Mouse (Mus musculus) kidney, postnatal 10 days (tissue): ENCODE measurements around the gene Mfap5.
A peak's percentile ranks its signal among the peaks of the same experiment; 100 is the strongest.
"Not testable (repeated sequence)": the region's sequence is repeated elsewhere in the genome, so short reads cannot be mapped to it uniquely, and the experiment has no call there.

Experiments used
- DNase-seq: peaks from one replicate; pipeline ENCODE4 v3.0.0; 2021; ENCODE audit warnings: mixed read lengths

Gene Mfap5

DNA sequence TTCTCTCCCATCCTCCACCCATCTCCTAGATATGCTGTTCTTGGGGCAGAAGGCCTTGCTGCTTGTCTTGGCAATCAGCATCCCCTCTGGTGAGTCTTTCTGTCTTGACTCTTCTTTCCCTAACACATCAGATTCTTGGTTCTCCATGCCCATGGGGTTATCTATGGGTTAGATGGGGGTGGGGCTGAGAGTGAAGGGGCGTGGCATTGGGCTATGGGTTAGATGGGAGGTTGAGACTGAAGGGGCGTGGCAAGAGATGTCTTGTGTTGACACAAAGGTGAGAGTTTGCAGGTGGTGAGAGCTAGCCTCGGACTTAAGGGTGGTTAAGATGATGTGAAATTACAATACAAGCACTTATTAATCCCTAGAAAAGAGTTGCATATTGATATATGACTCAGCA, 8.7 kb downstream of the Mfap5 start:
- no peak for DNase-seq

DNA sequence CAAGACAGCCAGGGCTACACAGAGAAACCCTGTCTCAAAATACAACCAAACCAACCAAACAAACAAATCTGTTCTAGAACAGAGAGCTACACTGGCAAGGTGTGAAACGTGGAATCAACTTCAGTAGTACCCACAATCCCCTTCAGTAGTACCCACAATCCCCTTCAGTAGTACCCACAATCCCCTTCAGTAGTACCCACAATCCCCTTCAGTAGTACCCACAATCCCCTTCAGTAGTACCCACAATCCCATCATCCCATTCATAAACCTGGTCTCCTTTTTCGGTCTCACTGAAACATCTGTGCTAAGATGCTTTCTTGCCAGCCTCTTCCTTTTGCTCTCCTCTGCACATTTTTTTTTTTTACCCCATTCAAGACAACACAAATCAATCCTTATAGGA, 10.1 kb downstream of the Mfap5 start:
- DNase-seq = not testable (repeated sequence)

DNA sequence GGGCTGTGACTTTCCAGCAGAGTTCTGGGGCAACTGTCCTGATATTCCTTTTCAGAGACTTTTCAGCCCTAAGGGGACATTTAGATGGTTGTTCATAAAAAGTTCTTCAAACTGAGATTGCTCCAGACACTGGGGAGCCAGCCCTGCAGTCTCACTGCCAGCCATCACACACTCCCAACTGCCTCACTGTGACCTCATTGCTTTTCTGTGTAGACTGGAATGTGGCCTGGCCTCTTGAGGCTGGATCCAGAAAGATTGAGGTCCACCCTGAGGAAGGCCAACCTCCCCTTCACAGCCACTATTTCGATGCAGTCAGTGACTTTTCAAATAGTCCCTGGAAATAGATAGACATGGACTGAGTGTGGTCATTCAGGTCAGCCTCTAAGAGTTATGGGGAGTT, 12.0 kb downstream of the Mfap5 start:
- peak; percentile 17 for DNase-seq

DNA sequence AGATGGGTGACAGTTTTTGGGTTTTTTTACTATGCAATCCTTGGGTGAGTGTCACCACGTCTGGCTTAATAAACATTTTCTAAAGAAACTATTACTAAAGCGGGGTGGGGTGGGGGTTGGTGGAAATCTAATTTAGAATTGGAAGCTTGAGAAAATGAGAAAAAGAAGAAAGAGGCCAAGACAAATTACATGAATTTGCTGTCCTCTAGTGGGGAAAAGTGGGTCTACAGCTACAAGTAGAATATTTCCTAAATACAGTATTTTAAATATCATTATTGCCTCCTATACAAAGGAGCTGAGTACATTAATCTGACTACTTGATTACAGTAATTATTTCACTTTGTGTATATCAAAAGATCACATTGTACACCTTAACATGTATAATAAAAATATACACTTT, 13.7 kb downstream of the Mfap5 start:
- peak; percentile 22 for DNase-seq

DNA sequence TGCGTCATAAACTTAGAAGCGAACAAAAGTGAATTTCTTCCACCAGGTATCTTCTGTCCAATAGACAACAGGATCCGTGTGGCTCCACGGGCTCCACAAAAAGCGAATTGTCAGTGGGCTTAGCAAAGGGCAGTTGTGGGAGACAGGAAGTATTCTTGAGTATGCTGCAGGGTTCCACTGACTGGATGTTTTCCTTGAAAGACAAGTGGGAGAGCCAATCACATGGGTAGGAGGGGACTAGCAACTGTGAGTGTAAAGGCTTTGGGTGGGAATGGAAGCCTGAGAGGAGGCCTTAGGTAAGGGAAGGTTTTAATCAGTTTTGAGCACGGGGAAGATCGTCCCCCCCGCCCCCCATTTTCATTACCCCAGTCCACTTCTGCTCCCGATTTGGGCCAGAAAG, 16.9 kb downstream of the Mfap5 start:
- DNase-seq = peak; percentile 69

DNA sequence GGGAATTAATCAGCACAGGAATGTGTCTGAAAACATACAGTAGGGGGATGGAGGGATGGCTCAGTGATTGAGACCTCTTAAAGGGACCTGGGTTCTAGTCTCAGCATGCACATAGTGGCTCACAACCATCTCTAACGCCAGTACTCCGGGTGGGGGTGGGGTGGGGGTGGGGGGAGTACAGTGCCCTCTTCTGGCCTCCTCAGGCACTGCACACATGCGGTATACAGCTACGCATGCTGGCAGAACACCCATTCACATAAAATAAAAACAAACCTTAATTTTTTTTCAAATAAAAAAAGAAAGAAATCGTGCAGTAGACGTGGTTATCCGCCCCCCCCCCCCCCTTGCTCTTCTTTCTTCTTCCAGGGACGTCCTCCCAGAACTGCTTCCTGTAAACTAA, 17.6 kb downstream of the Mfap5 start:
- no peak for DNase-seq

DNA sequence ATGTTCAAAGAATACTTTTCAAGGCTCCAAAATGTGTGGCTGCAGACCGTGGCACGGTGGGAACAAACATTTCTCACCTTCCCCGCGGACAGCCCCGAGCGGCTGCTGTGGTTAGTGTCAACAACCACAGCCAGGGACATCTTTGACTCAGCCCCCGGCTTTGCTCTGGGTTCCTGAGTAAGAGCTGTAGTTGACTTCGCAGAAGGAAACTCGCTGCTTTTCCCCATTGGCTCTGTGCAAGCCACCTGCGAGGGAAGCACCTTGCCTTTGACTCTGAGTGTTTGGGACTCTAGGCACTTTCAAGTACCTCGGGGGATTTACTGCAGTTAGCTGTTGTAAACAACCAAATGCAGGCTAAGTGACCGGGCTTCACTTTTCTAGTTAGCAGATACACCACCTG, 22.0 kb downstream of the Mfap5 start:
- no peak for DNase-seq

DNA sequence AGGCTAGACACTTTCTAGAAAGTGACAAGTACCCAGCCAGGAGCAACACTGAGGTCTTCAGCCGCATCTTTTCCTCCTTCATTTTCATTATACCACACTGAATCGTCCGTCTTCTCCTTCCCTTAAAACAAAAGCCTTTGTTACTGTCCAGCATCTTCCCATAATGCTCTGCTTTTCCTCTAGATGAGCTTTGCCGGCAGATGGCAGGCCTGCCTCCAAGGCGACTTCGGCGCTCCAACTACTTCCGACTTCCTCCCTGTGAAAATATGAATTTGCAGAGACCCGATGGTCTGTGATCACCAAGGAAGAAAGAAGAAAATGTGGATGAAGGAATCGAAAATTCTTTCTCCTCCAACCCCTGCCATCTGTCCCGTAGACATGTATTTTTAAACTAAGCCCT, 22.5 kb downstream of the Mfap5 start:
- DNase-seq = no peak

DNA sequence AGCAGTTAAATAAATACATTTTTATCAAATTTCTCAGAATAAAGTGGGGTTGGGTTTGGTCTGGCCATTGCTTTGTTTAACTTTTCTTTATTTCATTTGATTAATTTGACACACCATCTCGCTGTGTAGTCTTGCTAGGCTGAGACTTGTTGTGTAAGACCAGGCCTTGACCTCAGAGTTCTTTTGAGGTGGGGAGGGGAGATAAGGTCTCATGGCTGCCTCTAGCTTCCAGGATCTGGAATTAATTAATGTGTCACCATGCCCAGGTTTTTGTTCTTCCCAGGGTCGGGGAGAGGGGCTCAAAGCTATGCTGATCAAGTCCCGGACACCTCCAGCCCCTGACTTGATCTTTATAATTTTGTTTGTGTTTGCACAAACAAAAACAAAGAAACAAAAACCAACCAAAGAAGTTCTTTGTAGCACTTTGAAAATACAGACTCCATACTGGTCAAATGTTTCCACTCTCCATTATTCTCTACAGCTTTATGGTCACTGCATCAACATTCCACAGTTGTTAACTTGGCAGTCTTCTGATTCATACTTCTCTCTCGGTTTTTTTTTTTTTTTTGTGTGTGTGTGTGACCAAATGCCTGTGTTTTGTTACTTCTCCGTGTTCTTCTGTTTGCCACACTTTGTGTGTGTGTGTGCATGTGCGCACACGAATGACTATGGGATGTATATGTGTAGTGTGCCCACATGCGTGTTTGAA, 26.0 kb downstream of the Mfap5 start:
- no peak for DNase-seq

DNA sequence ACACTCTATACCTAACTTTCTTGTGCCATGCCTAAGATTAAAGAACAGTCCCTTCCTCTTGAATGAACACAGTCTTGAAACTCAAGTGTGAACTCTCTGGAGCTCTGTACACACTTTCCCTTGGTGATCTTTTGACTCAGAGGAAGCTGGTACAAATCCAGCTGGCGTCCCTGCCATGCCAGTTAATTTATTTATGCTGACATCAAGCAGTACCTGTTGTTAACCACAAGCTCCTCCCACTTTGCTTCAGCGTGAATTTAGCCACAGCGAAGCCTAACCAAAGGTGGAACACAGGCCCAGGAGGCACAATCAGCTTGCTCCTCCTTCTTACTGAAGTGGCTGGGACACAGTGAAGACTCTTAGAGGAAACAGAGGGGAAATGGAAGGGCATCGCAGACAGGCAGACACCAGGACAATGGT, 27.2 kb downstream of the Mfap5 start:
- DNase-seq = peak; percentile 56

DNA sequence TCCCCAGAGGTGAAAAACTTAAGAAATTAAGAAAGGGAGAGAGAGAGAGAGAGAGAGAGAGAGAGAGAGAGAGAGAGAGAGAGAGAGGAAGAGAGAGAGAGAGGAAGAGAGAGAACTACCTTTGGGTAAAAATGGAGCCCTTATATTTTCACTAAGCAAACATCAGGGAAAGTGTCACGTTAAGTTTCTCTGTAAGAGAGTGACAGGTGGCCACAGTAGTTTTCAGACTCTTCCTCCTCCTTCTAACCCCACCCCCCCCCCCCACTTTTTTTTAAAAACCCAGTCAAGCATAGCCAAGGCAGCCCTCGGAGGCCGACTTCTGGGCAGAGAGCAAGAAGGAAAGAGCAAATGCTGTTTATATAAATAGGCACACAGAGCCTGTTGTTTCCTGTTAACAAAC, 28.4 kb downstream of the Mfap5 start:
- DNase-seq = no peak

DNA sequence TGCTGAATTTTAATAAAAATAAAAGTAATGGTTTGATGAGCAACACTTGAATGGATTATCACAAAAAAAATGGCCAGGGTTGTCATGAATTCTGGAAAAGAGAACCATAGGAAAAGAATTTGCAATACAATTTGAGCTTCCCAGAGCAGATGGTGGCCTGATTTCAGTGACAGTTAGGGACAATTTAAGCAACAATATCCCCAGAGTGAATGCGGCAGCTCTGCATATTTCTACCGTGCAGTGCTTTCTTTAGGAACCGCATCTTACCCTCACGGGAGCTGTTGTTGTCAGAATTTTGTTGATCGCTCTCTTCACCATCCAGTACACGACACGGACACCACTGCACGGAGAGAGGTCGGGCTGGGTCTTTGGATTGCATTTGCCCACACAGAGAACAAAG, 33.9 kb downstream of the Mfap5 start:
- no peak for DNase-seq

DNA sequence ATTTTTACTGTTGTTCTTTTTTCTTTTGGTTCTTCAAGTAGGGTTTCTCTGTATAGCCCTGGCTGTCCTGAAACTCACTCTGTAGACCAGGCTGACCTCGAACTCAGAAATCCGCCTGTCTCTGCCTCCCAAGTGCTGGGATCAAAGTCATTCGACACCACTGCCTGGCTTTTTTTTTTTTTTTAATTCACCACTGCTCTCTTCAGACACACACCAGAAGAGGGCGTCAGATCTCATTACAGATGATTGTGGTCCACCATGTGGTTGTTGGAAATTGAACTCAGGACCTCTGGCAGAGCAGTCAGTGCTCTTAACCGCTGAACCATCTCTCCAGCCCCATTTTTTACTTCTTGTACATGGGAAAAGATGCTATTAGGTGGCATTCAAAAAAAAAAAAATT, 36.8 kb downstream of the Mfap5 start:
- not testable (repeated sequence) for DNase-seq

DNA sequence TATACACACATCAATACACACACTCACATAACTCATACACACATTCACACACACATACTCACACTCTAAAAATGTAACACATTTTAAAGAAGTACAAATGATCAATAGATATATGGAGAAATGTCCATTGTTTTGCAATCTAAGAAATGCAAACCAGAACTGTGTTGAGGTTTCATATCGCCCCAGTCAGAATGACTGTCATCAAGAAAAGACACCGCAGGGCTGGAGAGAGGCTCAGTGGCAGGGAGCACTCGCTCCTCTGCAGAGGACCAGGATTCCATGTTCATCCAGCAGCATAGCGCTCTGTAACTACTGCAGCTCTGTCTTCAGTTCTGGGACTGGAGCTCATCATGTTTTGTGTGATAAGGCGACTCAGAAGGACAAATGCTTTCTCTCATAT, 37.9 kb downstream of the Mfap5 start:
- DNase-seq = no peak

DNA sequence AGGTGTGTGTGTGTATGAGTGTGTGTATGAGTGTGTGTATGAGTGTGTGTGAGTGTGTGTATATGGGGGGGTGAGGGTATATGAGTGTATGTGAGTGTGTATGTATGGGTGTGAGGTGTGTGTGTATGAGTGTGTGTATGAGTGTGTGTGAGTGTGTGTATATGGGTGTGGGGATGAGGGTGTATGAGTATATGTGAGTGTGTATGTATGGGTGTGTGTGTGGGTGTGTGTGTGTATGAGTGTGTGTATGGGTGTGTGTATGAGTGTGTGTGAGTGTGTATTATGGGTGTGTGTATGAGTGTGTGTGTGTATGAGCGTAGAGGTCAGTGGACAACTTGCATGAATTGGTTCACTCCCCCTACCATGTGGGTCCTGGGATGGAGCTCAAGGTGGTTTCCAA, 39.0 kb downstream of the Mfap5 start:
- no peak for DNase-seq

DNA sequence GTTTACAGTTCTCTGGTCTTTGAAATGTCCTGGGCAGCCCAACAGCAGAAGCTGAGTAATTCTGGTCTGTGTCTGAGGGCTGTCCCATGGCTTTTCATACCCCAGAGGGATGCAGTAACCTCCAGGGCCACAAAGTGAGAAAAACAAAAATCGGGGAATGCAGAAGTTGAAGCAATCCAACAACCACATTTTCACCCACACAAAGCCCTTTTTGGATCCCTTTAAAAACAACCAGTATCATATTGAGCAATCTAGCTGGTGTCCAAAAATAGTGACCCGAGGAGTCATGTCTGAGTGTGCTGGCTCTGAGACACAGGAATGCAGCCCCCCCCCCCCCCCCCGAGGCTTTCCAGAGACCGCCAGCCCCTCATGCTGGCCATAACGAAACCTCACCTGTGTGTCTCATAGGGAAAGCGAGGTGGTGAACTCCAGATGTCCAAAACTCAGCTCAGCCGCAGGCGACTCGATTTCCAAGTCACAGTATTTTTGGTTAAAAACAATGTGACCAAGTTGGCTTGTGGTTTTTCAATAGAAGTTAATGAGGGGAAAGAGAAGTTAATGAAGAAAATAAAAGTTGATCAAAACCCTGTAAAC, 39.7 kb downstream of the Mfap5 start:
- DNase-seq = no peak

DNA sequence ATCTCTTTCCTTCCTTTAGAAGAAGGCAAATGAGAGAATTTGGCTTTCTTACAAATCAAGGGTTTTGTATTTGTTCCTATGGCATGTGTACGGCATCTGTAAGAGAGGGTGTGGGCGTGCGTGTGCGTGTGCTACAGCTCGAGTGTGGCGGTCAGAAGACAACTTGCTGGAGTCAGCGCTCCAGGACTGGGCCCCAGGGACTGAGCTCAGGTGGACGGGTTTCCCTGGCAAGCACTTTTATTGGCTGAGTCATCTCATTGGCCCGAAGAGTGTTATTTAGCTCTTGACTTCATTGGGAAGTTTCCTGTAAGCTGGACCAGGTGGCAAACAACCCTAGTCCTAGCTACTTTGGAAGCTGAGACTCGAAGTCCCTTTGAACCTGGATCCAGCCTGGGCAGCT, 40.3 kb downstream of the Mfap5 start:
- no peak for DNase-seq

DNA sequence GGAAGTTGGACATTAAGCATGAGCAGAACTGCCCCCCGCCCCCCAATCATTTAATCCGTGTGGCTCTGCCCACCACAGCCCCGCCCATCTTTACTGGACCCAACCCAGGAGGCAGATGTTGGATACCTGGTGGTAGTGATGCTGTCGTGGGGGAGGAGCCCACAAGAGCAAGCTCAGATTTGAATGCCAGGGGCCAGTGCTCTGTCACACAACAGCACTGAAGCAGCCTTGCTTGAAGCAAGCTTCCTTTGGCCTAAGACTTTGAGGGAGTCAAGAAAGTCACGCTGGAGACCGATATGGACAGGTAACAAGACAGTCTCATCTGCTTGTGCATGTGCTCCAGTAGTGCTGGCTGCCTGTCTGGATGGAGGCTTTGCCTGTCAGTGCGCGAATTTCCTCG, 48.0 kb downstream of the Mfap5 start, which contains the start of gene Aicda:
Gene Aicda (plus strand): TSS at position 196 of the 400 bp plus-strand sequence.
- DNase-seq = no peak

DNA sequence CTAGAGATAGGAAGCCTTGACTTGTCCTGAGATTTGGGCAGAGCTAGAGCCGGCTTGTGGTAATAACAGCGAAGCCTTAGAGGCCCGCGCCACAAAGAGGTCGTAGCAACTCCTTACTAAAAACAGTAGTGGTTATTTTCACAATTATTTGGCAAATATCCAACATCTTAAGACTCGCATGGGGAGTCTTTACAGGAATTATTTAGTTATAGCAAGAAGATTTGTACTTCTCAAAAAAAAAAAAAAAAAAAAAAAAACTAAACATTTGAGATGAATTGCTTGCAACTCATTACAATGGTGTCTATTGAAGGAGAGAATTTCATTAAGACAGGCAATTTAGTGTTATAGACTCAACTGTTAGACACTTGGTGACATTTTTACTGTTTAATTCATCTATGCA, 48.5 kb downstream of the Mfap5 start:
- DNase-seq = no peak

DNA sequence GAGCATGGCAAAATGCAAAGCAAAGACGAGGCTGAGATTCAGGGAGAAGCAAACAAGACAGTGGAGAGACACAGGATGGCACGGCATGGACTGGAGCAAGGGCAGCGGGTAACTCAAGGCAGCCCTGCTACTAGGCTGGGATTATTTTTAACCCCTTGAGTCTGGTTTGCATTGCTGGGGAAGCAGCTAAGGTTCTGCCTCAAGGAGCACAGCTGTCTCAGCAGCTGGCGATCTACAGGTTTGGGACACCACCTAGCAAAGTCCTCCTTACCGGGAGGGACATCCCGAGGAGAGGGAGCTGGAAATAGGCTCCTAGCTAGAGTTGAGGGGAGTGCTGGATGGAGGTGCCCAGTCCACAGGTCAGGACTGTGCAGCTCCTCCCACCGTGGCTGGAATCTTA, 49.6 kb downstream of the Mfap5 start:
- DNase-seq = no peak

DNA sequence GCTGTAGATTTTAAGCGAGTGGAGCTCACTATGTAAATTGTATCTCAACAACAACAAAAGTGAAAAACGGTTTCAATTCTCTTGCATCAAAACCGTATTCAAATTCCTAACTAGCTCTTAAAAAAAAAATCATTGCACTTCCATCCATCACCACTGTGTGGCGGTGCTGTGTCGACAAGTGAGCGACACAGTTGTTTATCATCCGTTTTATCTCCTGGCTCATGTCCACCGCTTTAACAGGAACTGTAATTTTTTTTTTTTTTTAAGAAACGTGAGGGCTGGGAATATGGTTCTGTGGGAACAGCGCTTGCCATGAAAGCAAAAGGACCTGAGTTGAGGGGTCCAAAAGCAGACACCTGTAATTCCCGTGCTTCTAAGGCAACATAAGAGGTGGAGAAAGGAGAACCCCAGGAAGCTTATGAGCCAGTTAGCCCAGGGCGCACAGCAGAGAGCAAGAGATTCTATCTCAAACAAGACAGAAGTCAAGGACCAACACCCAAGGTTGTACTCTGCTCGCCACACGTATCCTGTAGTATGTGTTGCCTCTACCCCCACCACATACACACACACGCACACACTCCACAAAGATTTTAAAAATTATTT, 51.4 kb downstream of the Mfap5 start:
- peak; percentile 86 for DNase-seq

DNA sequence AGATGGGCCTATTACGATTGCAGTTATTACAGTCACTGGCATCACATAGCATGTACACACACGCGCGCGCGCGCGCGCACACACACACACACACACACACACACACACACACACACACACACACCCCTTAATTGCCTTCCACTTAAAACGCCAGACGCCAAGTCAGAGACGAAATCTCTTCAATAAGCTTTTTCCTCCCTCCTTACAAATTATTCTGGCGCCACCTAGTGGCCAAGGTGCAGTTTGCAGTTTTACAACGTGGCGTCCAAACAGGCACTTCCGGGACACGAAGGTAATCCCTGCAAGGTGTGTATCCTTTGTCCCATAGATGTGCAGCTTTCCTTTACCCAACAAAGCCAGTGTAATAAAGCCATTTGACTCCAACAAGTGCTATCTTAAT, 54.8 kb downstream of the Mfap5 start:
- peak; percentile 82 for DNase-seq

DNA sequence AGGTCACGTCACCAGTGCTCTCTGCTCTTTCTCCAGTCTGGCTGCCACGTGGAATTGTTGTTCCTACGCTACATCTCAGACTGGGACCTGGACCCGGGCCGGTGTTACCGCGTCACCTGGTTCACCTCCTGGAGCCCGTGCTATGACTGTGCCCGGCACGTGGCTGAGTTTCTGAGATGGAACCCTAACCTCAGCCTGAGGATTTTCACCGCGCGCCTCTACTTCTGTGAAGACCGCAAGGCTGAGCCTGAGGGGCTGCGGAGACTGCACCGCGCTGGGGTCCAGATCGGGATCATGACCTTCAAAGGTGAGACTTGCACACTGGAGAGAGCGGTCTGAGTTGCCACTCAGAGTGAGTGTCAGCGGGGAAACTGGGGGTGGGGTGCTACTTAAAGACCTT, 55.4 kb downstream of the Mfap5 start:
- DNase-seq = peak; percentile 11

DNA sequence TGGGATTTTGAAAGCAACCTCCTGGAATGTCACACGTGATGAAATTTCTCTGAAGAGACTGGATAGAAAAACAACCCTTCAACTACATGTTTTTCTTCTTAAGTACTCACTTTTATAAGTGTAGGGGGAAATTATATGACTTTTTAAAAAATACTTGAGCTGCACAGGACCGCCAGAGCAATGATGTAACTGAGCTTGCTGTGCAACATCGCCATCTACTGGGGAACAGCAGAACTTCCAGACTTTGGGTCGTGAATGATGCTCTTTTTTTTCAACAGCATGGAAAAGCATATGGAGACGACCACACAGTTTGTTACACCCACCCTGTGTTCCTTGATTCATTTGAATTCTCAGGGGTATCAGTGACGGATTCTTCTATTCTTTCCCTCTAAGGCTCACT, 56.8 kb downstream of the Mfap5 start:
- peak; percentile 77 for DNase-seq
